Mouse (Mus musculus) intestine, embryonic 14.5 days (tissue): Measurements from ENCODE around the gene Zfp365. TPM values are rescaled to one million over a fixed set of nuclear protein-coding genes. Genes with fewer than 3 reads are reported as not detected.
A peak's percentile ranks its signal among the peaks of the same experiment; 100 is the strongest.

ENCODE experiments used
- ATAC-seq: fragments of 200-750 bp; cut with Nextera tagmentation; replicated peaks from 2 replicates; pipeline ENCODE4 v1.8.0; 2017; ENCODE audit warnings: low read depth, moderate number of reproducible peaks, moderate TSS enrichment, moderate library complexity; ENCODE audit not compliant: low FRiP score, low TSS enrichment
- DNase-seq: peaks from one replicate; pipeline ENCODE4 v3.0.0-alpha.2; 2018; ENCODE audit warnings: low spot score
- H3K27ac ChIP-seq: fragments of 300-500 bp; sonication (generic); 2 replicates; pipeline ENCODE4 v1.5.1; 2014; ENCODE audit warnings: low read depth, mild to moderate bottlenecking, control low read depth
- H3K27me3 ChIP-seq: fragments of 300-500 bp; sonication (generic); replicated peaks from 2 replicates; pipeline ENCODE4 v1.6.1; 2014; ENCODE audit warnings: low read length, control low read depth; ENCODE audit not compliant: control insufficient read depth, insufficient read depth
- H3K36me3 ChIP-seq: fragments of 300-500 bp; sonication (generic); 2 replicates; pipeline ENCODE4 v1.6.1; 2014; ENCODE audit warnings: low read length, control low read depth; ENCODE audit not compliant: control insufficient read depth, insufficient read depth
- H3K4me1 ChIP-seq: fragments of 300-500 bp; sonication (generic); replicated peaks from 2 replicates; pipeline ENCODE4 v1.6.1; 2014; ENCODE audit warnings: low read length, control low read depth, mixed read lengths; ENCODE audit not compliant: control insufficient read depth, insufficient read depth
- H3K4me2 ChIP-seq: fragments of 300-500 bp; sonication (generic); 2 replicates; pipeline ENCODE4 v1.6.1; 2014; ENCODE audit warnings: low read length
- H3K4me3 ChIP-seq: fragments of 300-500 bp; sonication (generic); 2 replicates; pipeline ENCODE4 v1.5.1; 2014; ENCODE audit warnings: low read depth, low read length, control low read depth, mixed read lengths
- H3K9ac ChIP-seq: fragments of 300-500 bp; sonication (generic); 2 replicates; pipeline ENCODE4 v1.6.1; 2014; ENCODE audit warnings: mild to moderate bottlenecking, low read length
- H3K9me3 ChIP-seq: fragments of 300-500 bp; sonication (generic); 2 replicates; pipeline ENCODE4 v1.6.1; 2016; ENCODE audit warnings: low read length, control low read depth; ENCODE audit not compliant: control insufficient read depth
- WGBS: fragments of 180-500 bp; shearing (Covaris S2); extraction: QIAGEN DNeasy Blood & Tissue Kit; methylation state at CpG from one replicate; pipeline ENCODE4 v1.1.7; 2014; 5-methylcytosine and 5-hydroxymethylcytosine counted together
- polyA plus RNA-seq: library from polyadenylated mRNA; unstranded; fragments of >200 nt; fragmentation: Nextera tagmentation; extraction: Ambion mirVana; gene quantifications from 2 replicates; pipeline ENCODE4 v1.2.1, GENCODE M21; 2014

Gene Zfp365
- polyA plus RNA-seq, 1 experiment from 2014 or later: 1.5 TPM

- Histone ChIP-seq H3K9ac (no peak overlapping the region), H3K36me3 (no peaks in the 10 kb centered on the region)
- 97% methylated on average over 6 of the region's 6 CpGs for WGBS
Measured at GRCm38 (mm10) chr10:67865841-67866240, 46.6 kb downstream of the Zfp365 start.

GRCm38 (mm10) chr10:67865063-67865462 lies 47.4 kb downstream of the Zfp365 start:
- no peak for ATAC-seq
- 65% methylated on average over 3 of the region's 3 CpGs for WGBS
- H3K4me1 ChIP-seq: no peaks in the 10 kb centered on the region

More at GRCm38 (mm10) chr10:67865841-67866240, 46.6 kb downstream of the Zfp365 start:
- DNase-seq (no peak), ATAC-seq (no peak)
- no peaks in the 10 kb centered on the region for H3K27me3 ChIP-seq
- no peaks in the 10 kb centered on the region for H3K9me3 ChIP-seq
- no peak overlapping the region for H3K27ac ChIP-seq
- H3K4me1 ChIP-seq: no peaks in the 10 kb centered on the region
- H3K4me3 ChIP-seq: no peak overlapping the region
- H3K4me2 ChIP-seq: no peak overlapping the region

GRCm38 (mm10) chr10:67862331-67862730 lies 50.1 kb downstream of the Zfp365 start:
- 17% methylated on average over 7 of the region's 7 CpGs for WGBS
- ATAC-seq (no peak), DNase-seq (peak; percentile 56)
- Histone ChIP-seq H3K27me3 (no peaks in the 10 kb centered on the region), H3K9ac (no peak overlapping the region), H3K9me3 (no peaks in the 10 kb centered on the region), H3K27ac (no peak overlapping the region), H3K4me2 (no peak overlapping the region), H3K4me3 (no peak overlapping the region), H3K4me1 (no peaks in the 10 kb centered on the region), H3K36me3 (no peaks in the 10 kb centered on the region)

More at GRCm38 (mm10) chr10:67865063-67865462, 47.4 kb downstream of the Zfp365 start:
- Histone ChIP-seq H3K9ac (no peak overlapping the region), H3K9me3 (no peaks in the 10 kb centered on the region), H3K27ac (no peak overlapping the region), H3K27me3 (no peaks in the 10 kb centered on the region), H3K4me2 (no peak overlapping the region), H3K36me3 (no peaks in the 10 kb centered on the region), H3K4me3 (no peak overlapping the region)
- no peak for DNase-seq

GRCm38 (mm10) chr10:67858878-67859277 lies 53.6 kb downstream of the Zfp365 start:
- no peaks in the 10 kb centered on the region for H3K36me3 ChIP-seq
- no peaks in the 10 kb centered on the region for H3K9me3 ChIP-seq
- H3K4me3 ChIP-seq: no peak overlapping the region
- no peak overlapping the region for H3K27ac ChIP-seq
- H3K4me2 ChIP-seq: no peak overlapping the region
- WGBS: 20% methylated on average over 8 of the region's 8 CpGs
- no peak overlapping the region for H3K9ac ChIP-seq
- no peaks in the 10 kb centered on the region for H3K27me3 ChIP-seq
- ATAC-seq (no peak), DNase-seq (peak; percentile 88)
- no peaks in the 10 kb centered on the region for H3K4me1 ChIP-seq

- Histone ChIP-seq H3K4me1 (no peaks in the 10 kb centered on the region), H3K36me3 (no peaks in the 10 kb centered on the region), H3K9me3 (no peaks in the 10 kb centered on the region), H3K4me3 (no peak overlapping the region), H3K27me3 (no peaks in the 10 kb centered on the region), H3K27ac (no peak overlapping the region), H3K4me2 (no peak overlapping the region), H3K9ac (no peak overlapping the region)
- peak; percentile 41 for DNase-seq
- ATAC-seq: no peak
- WGBS: 85% methylated on average over 4 of the region's 4 CpGs
Measured at GRCm38 (mm10) chr10:67857561-67857906, 54.9 kb downstream of the Zfp365 start.

- H3K27ac ChIP-seq: no peak overlapping the region
- DNase-seq (peak; percentile 33), ATAC-seq (no peak)
- H3K36me3 ChIP-seq: no peaks in the 10 kb centered on the region
- WGBS: 91% methylated on average over 14 of the region's 14 CpGs
- H3K4me3 ChIP-seq: no peak overlapping the region
- H3K9me3 ChIP-seq: no peaks in the 10 kb centered on the region
- no peaks in the 10 kb centered on the region for H3K27me3 ChIP-seq
- no peak overlapping the region for H3K9ac ChIP-seq
- H3K4me2 ChIP-seq: no peak overlapping the region
- no peaks in the 10 kb centered on the region for H3K4me1 ChIP-seq
Measured at GRCm38 (mm10) chr10:67856791-67857560, 55.5 kb downstream of the Zfp365 start.

- Histone ChIP-seq H3K36me3 (no peaks in the 10 kb centered on the region), H3K4me2 (no peak overlapping the region), H3K9ac (no peak overlapping the region), H3K27me3 (no peaks in the 10 kb centered on the region), H3K4me3 (no peak overlapping the region), H3K27ac (no peak overlapping the region), H3K4me1 (no peaks in the 10 kb centered on the region), H3K9me3 (no peaks in the 10 kb centered on the region)
- no peak for DNase-seq
- ATAC-seq: no peak
- 64% methylated on average over 5 of the region's 5 CpGs for WGBS
Measured at GRCm38 (mm10) chr10:67855760-67856159, 56.7 kb downstream of the Zfp365 start.

- Histone ChIP-seq H3K4me2 (no peak overlapping the region), H3K4me1 (no peaks in the 10 kb centered on the region), H3K4me3 (no peak overlapping the region), H3K9me3 (no peaks in the 10 kb centered on the region), H3K27ac (no peak overlapping the region), H3K9ac (no peak overlapping the region), H3K36me3 (no peaks in the 10 kb centered on the region), H3K27me3 (no peaks in the 10 kb centered on the region)
- no peak for DNase-seq
- WGBS: 70% methylated on average over 6 of the region's 6 CpGs
- ATAC-seq: no peak
Measured at GRCm38 (mm10) chr10:67852411-67852810, 60.1 kb downstream of the Zfp365 start.

- no peak for DNase-seq
- Histone ChIP-seq H3K4me3 (no peak overlapping the region), H3K4me1 (no peaks in the 10 kb centered on the region), H3K9me3 (no peaks in the 10 kb centered on the region), H3K36me3 (no peaks in the 10 kb centered on the region), H3K27ac (no peak overlapping the region), H3K27me3 (no peaks in the 10 kb centered on the region), H3K4me2 (no peak overlapping the region), H3K9ac (no peak overlapping the region)
- 71% methylated on average over 6 of the region's 6 CpGs for WGBS
- ATAC-seq: no peak
Measured at GRCm38 (mm10) chr10:67851079-67851478, 61.4 kb downstream of the Zfp365 start.
